Mouse (Mus musculus) MEL (cell line): ENCODE measurements around the gene Bpi. TPM values are rescaled to one million over a fixed set of nuclear protein-coding genes. Genes with fewer than 3 reads are reported as not detected.

Source experiments
- DNase-seq: peaks from one replicate; pipeline ENCODE4 v3.0.0; 2011; ENCODE audit warnings: low read depth, low spot score
- H3K27ac ChIP-seq: 2 replicates; pipeline ENCODE4 v1.5.1; 2012; ENCODE audit warnings: low read depth, mild to moderate bottlenecking, control low read depth, low read length, moderate library complexity; ENCODE audit not compliant: control insufficient read depth
- H3K27me3 ChIP-seq, 2 experiments: fragments of 150-350 bp in 1 of 2; sonication (generic) in 1 of 2; 2 replicates each; pipeline ENCODE4 v1.6.1; 2012; ENCODE audit warnings: low read length in 2 of 2, mild to moderate bottlenecking in 2 of 2, improper control_type of control experiment in 1 of 2, moderate library complexity in 1 of 2; ENCODE audit not compliant: insufficient read depth in 2 of 2, control insufficient read depth in 1 of 2
- H3K36me3 ChIP-seq, 2 experiments: 2 replicates each; pipeline ENCODE4 v1.6.1; 2012 to 2014; ENCODE audit warnings: low read length in 2 of 2, improper control_type of control experiment in 1 of 2, inconsistent platforms in 1 of 2, mild to moderate bottlenecking in 1 of 2; ENCODE audit not compliant: insufficient read depth in 2 of 2, control insufficient read depth in 1 of 2
- H3K4me1 ChIP-seq, 2 experiments: fragments of 150-350 bp in 1 of 2; sonication (generic) in 1 of 2; 2 replicates each; pipeline ENCODE4 v1.6.1; 2012; ENCODE audit warnings: low read length in 2 of 2, improper control_type of control experiment in 1 of 2, mild to moderate bottlenecking in 1 of 2; ENCODE audit not compliant: insufficient read depth in 2 of 2, control insufficient read depth in 1 of 2
- H3K4me3 ChIP-seq, 2 experiments: fragments of 150-350 bp in 1 of 2; sonication (generic) in 1 of 2; 2 replicates each; pipeline ENCODE4 v1.5.1; 2012; ENCODE audit warnings: low read depth in 2 of 2, low read length in 2 of 2, mild to moderate bottlenecking in 2 of 2, moderate library complexity in 2 of 2, control low read depth in 1 of 2, improper control_type of control experiment in 1 of 2; ENCODE audit not compliant: control insufficient read depth in 1 of 2, insufficient read depth in 1 of 2
- H3K79me2 ChIP-seq: 2 replicates; pipeline ENCODE4 v1.6.1; 2012; ENCODE audit warnings: mild to moderate bottlenecking, low read length, moderate library complexity; ENCODE audit not compliant: control insufficient read depth, poor library complexity, insufficient read depth
- H3K9ac ChIP-seq: 2 replicates; pipeline ENCODE4 v1.6.1; 2012; ENCODE audit warnings: low read depth, mild to moderate bottlenecking, control low read depth, low read length, moderate library complexity; ENCODE audit not compliant: control insufficient read depth, poor library complexity, severe bottlenecking
- H3K9me3 ChIP-seq: fragments of 150-350 bp; sonication (generic); replicated peaks from 2 replicates; pipeline ENCODE4 v1.6.1; 2012; ENCODE audit warnings: mild to moderate bottlenecking, low read length, improper control_type of control experiment, moderate library complexity; ENCODE audit not compliant: insufficient read depth
- BHLHE40 ChIP-seq: IDR thresholded peaks from 2 replicates; pipeline ENCODE4 v1.6.1; 2012; ENCODE audit warnings: low read depth, mild to moderate bottlenecking, inconsistent platforms, low read length, improper control_type of control experiment, borderline replicate concordance
- CHD1 ChIP-seq: IDR thresholded peaks from 2 replicates; pipeline ENCODE4 v1.6.1; 2012; ENCODE audit warnings: low read depth, mild to moderate bottlenecking, inconsistent platforms, low read length, improper control_type of control experiment
- CTCF ChIP-seq, 3 experiments: IDR thresholded peaks in 2 of 3; conservative IDR thresholded peaks in 1 of 3; 2 replicates each; pipeline ENCODE4 v1.5.1; 2011 to 2012; ENCODE audit warnings: low read length in 3 of 3, low read depth in 2 of 3, mild to moderate bottlenecking in 2 of 3, improper control_type of control experiment in 1 of 3, inconsistent platforms in 1 of 3, mixed read lengths in 1 of 3, moderate library complexity in 1 of 3; ENCODE audit not compliant: control insufficient read depth in 1 of 3, insufficient read depth in 1 of 3, poor library complexity in 1 of 3, severe bottlenecking in 1 of 3
- E2F4 ChIP-seq: IDR thresholded peaks from 2 replicates; pipeline ENCODE4 v1.6.1; 2011; ENCODE audit warnings: low read depth, low read length, improper control_type of control experiment, borderline replicate concordance
- ETS1 ChIP-seq: IDR thresholded peaks from 2 replicates; pipeline ENCODE4 v1.6.1; 2012; ENCODE audit warnings: low read depth, mild to moderate bottlenecking, inconsistent platforms, low read length, improper control_type of control experiment, moderate library complexity
- GATA1 ChIP-seq: IDR thresholded peaks from 2 replicates; pipeline ENCODE4 v1.6.1; 2011; ENCODE audit warnings: low read depth, low read length, improper control_type of control experiment
- MAZ ChIP-seq: IDR thresholded peaks from 2 replicates; pipeline ENCODE4 v1.6.1; 2012; ENCODE audit warnings: low read depth, mild to moderate bottlenecking, inconsistent platforms, low read length, improper control_type of control experiment
- MYB ChIP-seq: IDR thresholded peaks from 2 replicates; pipeline ENCODE4 v1.6.1; 2011; ENCODE audit warnings: mild to moderate bottlenecking, low read depth, low read length, improper control_type of control experiment
- NRF1 ChIP-seq: IDR thresholded peaks from 2 replicates; pipeline ENCODE4 v1.6.1; 2014; ENCODE audit warnings: low read depth, mild to moderate bottlenecking, inconsistent platforms, low read length, improper control_type of control experiment, moderate library complexity; ENCODE audit not compliant: poor library complexity, insufficient read depth, severe bottlenecking
- SIN3A ChIP-seq: IDR thresholded peaks from 2 replicates; pipeline ENCODE4 v1.6.1; 2012; ENCODE audit warnings: low read length, improper control_type of control experiment, inconsistent platforms
- TCF12 ChIP-seq: IDR thresholded peaks from 2 replicates; pipeline ENCODE4 v1.6.1; 2014; ENCODE audit warnings: low read depth, mild to moderate bottlenecking, inconsistent platforms, low read length, improper control_type of control experiment, moderate library complexity
- UBTF ChIP-seq: IDR thresholded peaks from 2 replicates; pipeline ENCODE4 v1.6.1; 2012; ENCODE audit warnings: low read depth, mild to moderate bottlenecking, inconsistent platforms, low read length, improper control_type of control experiment, moderate library complexity, borderline replicate concordance; ENCODE audit not compliant: insufficient read depth
- USF1 ChIP-seq: IDR thresholded peaks from 2 replicates; pipeline ENCODE4 v1.6.1; 2014; ENCODE audit warnings: low read depth, mild to moderate bottlenecking, inconsistent platforms, low read length, improper control_type of control experiment, moderate library complexity
- ZMIZ1 ChIP-seq: IDR thresholded peaks from 2 replicates; pipeline ENCODE4 v1.6.1; 2012; ENCODE audit warnings: low read depth, mild to moderate bottlenecking, inconsistent platforms, low read length, improper control_type of control experiment, moderate library complexity
- polyA plus RNA-seq, 2 experiments: library from polyadenylated mRNA; stranded (reverse) in 1 of 2; unstranded in 1 of 2; fragments of >175 nt in 1 of 2; fragments of >200 nt in 1 of 2; gene quantifications; 2 replicates each; pipeline versions ENCODE4 v1.2.1 to v1.2.4; 2012; ENCODE audit warnings: low replicate concordance in 2 of 2, low read depth in 1 of 2; ENCODE audit not compliant: insufficient read length in 2 of 2, insufficient read depth in 1 of 2, missing spikeins in 1 of 2
- total RNA-seq: library from RNA; depleted of rRNA; stranded (reverse); fragments of 300-350 nt; gene quantifications from 2 replicates; pipeline ENCODE4 v1.2.3, GENCODE M21; 2012

The Bpi gene
- total and polyA plus RNA-seq, 3 experiments = 0.10 TPM; not detected in 2

DNA sequence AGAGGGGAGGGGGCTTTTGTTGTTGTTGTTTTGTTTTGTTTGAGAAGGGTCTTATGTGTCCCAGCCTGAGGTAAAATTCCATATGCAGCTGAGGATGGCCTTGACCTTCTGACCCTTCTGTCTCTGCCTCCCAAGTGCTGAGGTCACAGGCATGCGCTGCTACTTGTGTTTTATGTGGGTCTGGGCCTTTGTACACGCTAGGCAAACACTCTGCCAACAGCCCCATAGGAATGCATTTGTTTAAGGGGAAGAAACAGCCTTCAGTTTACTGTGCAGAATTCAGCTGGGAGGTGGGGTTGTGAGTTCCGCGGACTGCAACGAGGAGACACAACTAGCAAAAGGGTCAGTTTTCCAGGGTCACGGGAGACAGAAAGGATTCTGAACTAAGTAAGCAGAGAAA lies 27.3 kb upstream of the Bpi start:
- H3K79me2 ChIP-seq = no peaks in the 10 kb centered on the region
- no peaks in the 10 kb centered on the region for H3K36me3 ChIP-seq
- no peak overlapping the region for H3K9ac ChIP-seq
- no peak for DNase-seq
- no peaks in the 10 kb centered on the region for H3K9me3 ChIP-seq
- TF ChIP-seq E2F4 (no peak), NRF1 (no peak), TCF12 (no peak), GATA1 (no peak), MYB (no peak)
- TF ChIP-seq, all 39 proteins: peak for 0
- H3K4me3 ChIP-seq = no peak overlapping the region
- no peak overlapping the region for H3K27ac ChIP-seq
- H3K27me3 ChIP-seq = peaks cover 0 to 4% of the 10 kb centered on the region in 2 experiments; a peak in 1 of 4 replicates
- H3K4me1 ChIP-seq = no peaks in the 10 kb centered on the region

DNA sequence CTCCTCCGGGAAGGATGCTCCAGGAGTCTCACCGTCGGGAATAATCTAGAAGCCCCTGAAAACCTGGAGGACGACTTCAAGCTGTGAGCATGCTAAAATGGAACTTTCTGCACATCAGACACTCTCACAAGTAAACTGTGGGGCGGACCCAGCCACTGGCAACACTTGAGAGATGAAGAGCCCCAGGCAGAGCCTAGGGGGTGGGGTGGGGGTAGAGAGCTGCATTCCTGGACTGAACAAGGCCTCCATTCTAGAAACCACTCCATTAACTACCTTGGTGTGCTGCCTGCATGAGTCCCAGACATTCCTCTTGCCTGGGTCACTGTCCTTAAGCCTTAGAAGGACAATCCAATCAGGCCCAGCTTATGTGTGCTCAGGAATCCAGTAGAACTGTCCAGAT lies 26.8 kb upstream of the Bpi start:
- Histone ChIP-seq H3K79me2 (no peaks in the 10 kb centered on the region), H3K9ac (no peak overlapping the region)
- no peak for TF ChIP-seq CHD1
- TF ChIP-seq BHLHE40 = no peak
- TF ChIP-seq, all 39 proteins: peak for 0
- no peak for DNase-seq
- Histone ChIP-seq H3K4me1 (no peaks in the 10 kb centered on the region), H3K27ac (no peak overlapping the region), H3K9me3 (no peaks in the 10 kb centered on the region), H3K4me3 (no peak overlapping the region), H3K27me3 (peaks cover 0 to 2% of the 10 kb centered on the region in 2 experiments; a peak in 1 of 4 replicates), H3K36me3 (no peaks in the 10 kb centered on the region)

DNA sequence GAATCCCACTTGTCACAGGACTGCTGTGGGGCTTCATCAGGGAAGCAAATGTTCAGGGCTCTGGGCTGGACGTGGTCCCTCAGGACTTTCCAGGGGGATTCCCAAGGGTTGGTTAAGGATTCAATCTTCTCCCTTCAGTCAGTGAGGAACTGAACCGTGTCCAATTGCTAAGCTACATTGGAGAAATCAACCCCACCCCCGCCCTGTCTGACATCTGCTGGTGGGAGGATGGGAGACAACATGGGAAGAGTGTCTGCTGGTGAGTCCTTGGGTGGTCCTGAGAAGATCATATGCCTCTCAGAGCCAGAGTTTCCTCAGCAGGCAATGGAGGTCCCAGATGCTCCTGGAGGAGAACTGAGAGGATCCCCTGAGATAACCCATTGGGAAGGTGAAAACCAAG lies 25.5 kb upstream of the Bpi start:
- Histone ChIP-seq H3K4me3 (no peak overlapping the region), H3K9ac (no peak overlapping the region), H3K27me3 (peaks cover 0 to 4% of the 10 kb centered on the region in 2 experiments; a peak in 2 of 4 replicates), H3K36me3 (no peaks in the 10 kb centered on the region), H3K9me3 (no peaks in the 10 kb centered on the region), H3K4me1 (no peaks in the 10 kb centered on the region), H3K79me2 (no peaks in the 10 kb centered on the region), H3K27ac (no peak overlapping the region)
- TF ChIP-seq USF1 (no peak), UBTF (no peak), ETS1 (no peak), SIN3A (no peak), ZMIZ1 (no peak), GATA1 (no peak), CTCF (IDR thresholded peaks at IDR 0.05 in 2 of 3, conservative IDR thresholded peaks at IDR 0.05 in 1 of 3; ENCODE audit: control insufficient read depth in 1 of 3, insufficient read depth in 1 of 3, low read depth in 2 of 3, low read length in 3 of 3, poor library complexity in 1 of 3, severe bottlenecking in 1 of 3) (no peak), MAZ (no peak)
- no peak for DNase-seq
